Mouse (Mus musculus) ovary, postnatal 36 days (tissue): ENCODE data around the gene Snapc1.

Source experiments
- DNase-seq: peaks from one replicate; pipeline ENCODE4 v3.0.0; 2022; ENCODE audit warnings: low spot score, mixed read lengths

The Snapc1 gene

GRCm38 (mm10) chr12:73989594-73989993 is 25.3 kb downstream of the Snapc1 start:
- peak; percentile 27 for DNase-seq

- no peak for DNase-seq
Observed at GRCm38 (mm10) chr12:73996906-73997296, 32.6 kb downstream of the Snapc1 start.

GRCm38 (mm10) chr12:73997297-73998127 is 33.2 kb downstream of the Snapc1 start, which contains the start of gene Syt16:
Syt16 (plus strand) TSS chr12:73997661.
- DNase-seq, result no peak

- no peak for DNase-seq
Observed at GRCm38 (mm10) chr12:73998128-73998456, 33.8 kb downstream of the Snapc1 start.

DNA sequence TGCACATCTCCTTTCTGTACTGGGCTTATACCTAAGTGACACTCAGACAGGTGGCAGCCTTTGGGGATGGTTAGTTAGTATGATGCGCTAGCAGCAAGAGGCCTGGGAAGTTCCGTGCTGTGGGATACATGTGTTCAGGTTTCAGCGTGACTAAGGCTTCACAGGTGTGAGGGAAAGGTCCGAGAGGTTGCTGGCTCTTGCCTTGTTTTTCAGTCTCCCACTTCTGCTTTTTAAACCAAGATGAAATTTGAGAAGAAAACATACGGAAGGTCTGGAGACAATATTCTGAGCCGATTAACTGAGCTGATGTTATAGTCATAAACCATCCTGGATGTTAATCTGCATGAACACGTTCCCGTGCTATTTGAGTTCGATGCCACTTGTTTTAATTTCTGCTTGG is 38.2 kb downstream of the Snapc1 start:
- no peak for DNase-seq

DNA sequence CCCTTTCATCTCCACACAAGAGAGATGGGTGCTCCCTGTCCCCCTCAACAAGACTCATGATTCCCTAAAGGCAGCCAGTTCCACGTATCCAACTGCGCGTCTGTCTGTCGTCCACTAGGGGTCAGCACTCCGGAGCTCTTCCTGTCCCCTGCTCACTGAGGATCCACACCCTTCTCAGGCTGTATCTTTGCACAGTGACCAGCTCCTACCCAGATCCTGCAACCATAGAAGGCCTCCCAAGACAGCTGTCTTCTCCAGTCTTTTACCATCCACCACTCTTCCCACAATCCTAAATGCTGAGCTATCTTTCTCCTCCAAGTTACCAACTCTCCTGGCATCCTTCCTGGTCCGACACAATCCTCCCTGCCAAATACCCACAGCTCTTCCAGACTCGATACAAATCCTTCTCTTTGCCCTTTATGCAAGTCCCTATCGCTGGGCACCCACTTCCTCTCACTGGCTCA is 45.2 kb downstream of the Snapc1 start:
- peak; percentile 23 for DNase-seq

GRCm38 (mm10) chr12:74013739-74014138 is 49.5 kb downstream of the Snapc1 start:
- DNase-seq, result peak; percentile 74

GRCm38 (mm10) chr12:74014739-74015270 is 50.5 kb downstream of the Snapc1 start:
- DNase-seq, result peak; percentile 37

DNA sequence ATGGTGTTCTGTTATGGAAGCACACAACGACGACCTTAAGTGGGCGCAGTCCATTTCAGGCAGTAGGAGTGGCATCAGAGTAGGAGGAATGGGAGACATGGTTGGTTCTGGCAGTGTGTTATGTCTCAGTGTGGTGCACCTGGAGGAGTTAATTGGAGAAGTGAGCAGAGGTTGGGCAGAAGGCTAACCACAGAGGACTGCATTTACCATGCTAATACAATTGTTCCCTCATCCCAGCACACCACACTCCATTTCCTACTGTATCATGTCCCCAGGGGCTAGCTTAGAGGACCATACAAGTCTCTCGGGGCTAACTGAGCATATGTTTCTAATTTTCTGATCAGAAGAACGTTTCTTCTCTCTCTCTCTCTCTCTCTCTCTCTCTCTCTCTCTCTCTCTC is 51.2 kb downstream of the Snapc1 start:
- no peak for DNase-seq

- DNase-seq, result no peak
Observed at GRCm38 (mm10) chr12:74023260-74023659, 59.0 kb downstream of the Snapc1 start.

GRCm38 (mm10) chr12:74024912-74025311 is 60.6 kb downstream of the Snapc1 start:
- DNase-seq, result no peak
